In genomic region chr8:89039890-89040289, GRCm38 (mm10) we compare ENCODE assay signal across 10 mouse cellular contexts. TPM values are rescaled to one million over a fixed set of nuclear protein-coding genes. Genes with fewer than 3 reads are reported as not detected.
DNase-seq lines count a peak whose midpoint lies in the region; ATAC-seq and TF ChIP-seq lines count a peak whose summit lies in the region.
"Had no signal": no experiment of that assay in that cellular context is flagged by ENCODE, and none has a peak within 500 bp of the region (broad histone marks: within the 10 kb centered on the region; RNA-seq: fewer than 3 reads in every experiment).

No protein-coding gene starts in this region.

- 17% methylated on average over 6 of the region's 6 CpGs for WGBS in heart, embryonic 11.5 days (ENCODE audit: insufficient replicate concordance)
- WGBS in forebrain, postnatal 0 days: 18% methylated on average over 6 of the region's 6 CpGs
- 35% methylated on average over 6 of the region's 6 CpGs for WGBS in liver, postnatal 0 days (ENCODE audit: insufficient replicate concordance)

- H3K27ac ChIP-seq in heart, embryonic 11.5 days (ENCODE audit: low read depth, low read length): no peak overlapping the region
- H3K27ac ChIP-seq in forebrain, postnatal 0 days (ENCODE audit: low read depth, low read length): no peak overlapping the region
- H3K27ac ChIP-seq in liver, postnatal 0 days (ENCODE audit: low read depth): peak overlapping the region; percentile 91

- H3K36me3 ChIP-seq in heart, embryonic 11.5 days (ENCODE audit: control insufficient read depth, insufficient read depth, low read length): no peaks in the 10 kb centered on the region
- peaks cover 47% of the 10 kb centered on the region for H3K36me3 ChIP-seq in E14TG2a.4 (ENCODE audit: insufficient read depth, low read length)
- H3K36me3 ChIP-seq in forebrain, postnatal 0 days (ENCODE audit: insufficient read depth): no peaks in the 10 kb centered on the region
- H3K36me3 ChIP-seq in liver, postnatal 0 days (replicated peaks; ENCODE audit: insufficient read depth, low read length): no peaks in the 10 kb centered on the region

- H3K4me1 ChIP-seq in heart, embryonic 11.5 days (ENCODE audit: control insufficient read depth, insufficient read depth, low read length): peaks cover 6% of the 10 kb centered on the region; the same call in 1 of the 2 replicates
- H3K4me1 ChIP-seq in E14TG2a.4 (replicated peaks; ENCODE audit: low read depth, low read length): peaks cover 68% of the 10 kb centered on the region
- H3K4me1 ChIP-seq in forebrain, postnatal 0 days (ENCODE audit: insufficient read depth): peaks cover 9% of the 10 kb centered on the region; the same call in 1 of the 2 replicates
- H3K4me1 ChIP-seq in liver, postnatal 0 days (ENCODE audit: insufficient read depth): 0 out of 2 replicates have a peak, but pooled peaks cover 2% of the 10 kb centered on the region

- no peak for TF ChIP-seq CTCF in E14TG2a.4 (conservative IDR thresholded peaks at IDR 0.05; ENCODE audit: low read length)
- no peak for TF ChIP-seq CTCF in forebrain, postnatal 0 days (IDR thresholded peaks at IDR 0.05; ENCODE audit: low read depth)
- TF ChIP-seq CTCF in liver, postnatal 0 days (IDR thresholded peaks at IDR 0.05; ENCODE audit: low read depth): no peak

- TF ChIP-seq EP300 in liver, postnatal 0 days (IDR thresholded peaks at IDR 0.05; ENCODE audit: low read depth): no peak

- H3K27me3 ChIP-seq in heart, embryonic 11.5 days (ENCODE audit: control insufficient read depth, insufficient read depth, low read length): peaks cover 7% of the 10 kb centered on the region; the same call in 1 of the 2 replicates
- no peaks in the 10 kb centered on the region for H3K27me3 ChIP-seq in E14TG2a.4 (ENCODE audit: insufficient read depth, low read length)
- H3K27me3 ChIP-seq in forebrain, postnatal 0 days (ENCODE audit: insufficient read depth, low read length): 0 out of 2 replicates have a peak, but pooled peaks cover 5% of the 10 kb centered on the region
- peaks cover 51% of the 10 kb centered on the region for H3K27me3 ChIP-seq in liver, postnatal 0 days (ENCODE audit: insufficient read depth, low read length)

- no peaks in the 10 kb centered on the region for H3K9me3 ChIP-seq in heart, embryonic 11.5 days (replicated peaks; ENCODE audit: control insufficient read depth, low read length)
- H3K9me3 ChIP-seq in E14TG2a.4 (ENCODE audit: low read length): no peaks in the 10 kb centered on the region
- no peaks in the 10 kb centered on the region for H3K9me3 ChIP-seq in forebrain, postnatal 0 days (ENCODE audit: low read length)
- no peaks in the 10 kb centered on the region for H3K9me3 ChIP-seq in liver, postnatal 0 days (ENCODE audit: low read length)

- no peak for ATAC-seq in heart, embryonic 11.5 days (replicated peaks; ENCODE audit: insufficient number of reproducible peaks, low FRiP score, low TSS enrichment)
- ATAC-seq in forebrain, postnatal 0 days: no peak
- ATAC-seq in liver, postnatal 0 days: no peak

- peak overlapping the region; percentile 72 for H3K9ac ChIP-seq in heart, embryonic 11.5 days (ENCODE audit: low read depth, low read length)
- peak overlapping the region; percentile 61; the same call in 1 of the 2 replicates for H3K9ac ChIP-seq in forebrain, postnatal 0 days
- H3K9ac ChIP-seq in liver, postnatal 0 days (replicated peaks): no peak overlapping the region; the same call in none of the 2 replicates

- peak overlapping the region; percentile 89 for H3K4me2 ChIP-seq in heart, embryonic 11.5 days
- peak overlapping the region; percentile 82 for H3K4me2 ChIP-seq in forebrain, postnatal 0 days (ENCODE audit: low read depth)
- H3K4me2 ChIP-seq in liver, postnatal 0 days (ENCODE audit: low read depth, low read length): peak overlapping the region; percentile 66

- peak overlapping the region; percentile 84 for H3K4me3 ChIP-seq in heart, embryonic 11.5 days (ENCODE audit: low read depth, low read length)
- H3K4me3 ChIP-seq in E14TG2a.4 (replicated peaks; ENCODE audit: low read length): peak overlapping the region; percentile 92
- peak overlapping the region; percentile 51 for H3K4me3 ChIP-seq in forebrain, postnatal 0 days (ENCODE audit: low read depth, low read length)
- H3K4me3 ChIP-seq in liver, postnatal 0 days (ENCODE audit: low read depth, low read length): 0 out of 2 replicates have a peak overlapping the region, but pooled peaks have one; percentile 57

- no peak for DNase-seq in heart, adult 18-20 months
- no peak for DNase-seq in forebrain, postnatal 0 days
- no peak for DNase-seq in liver, postnatal 0 days
- no peak for DNase-seq in lung, postnatal 10 days
- no peak for DNase-seq in lung, postnatal 4 days
- DNase-seq in adrenal gland, adult 2 months: no peak
- DNase-seq: cerebellum, adult 9-10 months had no signal

RNA-seq across cellular contexts. Expression of gene Sall1, which starts 4.1 kb away (rescaled TPM):
- 7.7 TPM in 2 replicates for polyA plus RNA-seq in heart, embryonic 11.5 days (2014; fragmentation: Nextera tagmentation; extraction: Ambion mirVana)
- total RNA-seq in heart, adult 18-20 months (2021): 1 to 10 TPM in 1 of 2 experiments, under 1 TPM in 1; 0.87 to 1.3 TPM
- 9.3 and 11.1 TPM in 2 replicates for total RNA-seq in forebrain, postnatal 0 days (2014; rRNA removed)
- polyA plus RNA-seq in forebrain, postnatal 0 days (2015; fragmentation: Nextera tagmentation; extraction: Ambion mirVana): 3.1 and 4.7 TPM in 2 replicates
- polyA plus RNA-seq in liver, postnatal 0 days (2015; fragmentation: Nextera tagmentation; extraction: Ambion mirVana): 3.3 and 3.9 TPM in 2 replicates
- total RNA-seq in adrenal gland, adult 2 months (2021): under 1 TPM in 1 of 2 experiments, not detected in 1; 0.17 TPM
- polyA plus RNA-seq in adrenal gland, adult 2 months (2012; rRNA removed): 0.02 TPM in 1 of 2 replicates, not detected in the other
- total RNA-seq: monocyte, adult 5-6 weeks had no signal
